Mouse (Mus musculus): Measurements from ENCODE around the gene Arhgap9.
A peak's percentile ranks its signal among the peaks of the same experiment; 100 is the strongest.
"Not testable (repeated sequence)": the region's sequence is repeated elsewhere in the genome, so short reads cannot be mapped to it uniquely, and the experiment has no call there.

Arhgap9 gene

GRCm38 (mm10) chr10:127292987-127293538 is 28.7 kb upstream of the Arhgap9 start:
- no peak for DNase-seq (ENCODE audit: low read depth)

DNA sequence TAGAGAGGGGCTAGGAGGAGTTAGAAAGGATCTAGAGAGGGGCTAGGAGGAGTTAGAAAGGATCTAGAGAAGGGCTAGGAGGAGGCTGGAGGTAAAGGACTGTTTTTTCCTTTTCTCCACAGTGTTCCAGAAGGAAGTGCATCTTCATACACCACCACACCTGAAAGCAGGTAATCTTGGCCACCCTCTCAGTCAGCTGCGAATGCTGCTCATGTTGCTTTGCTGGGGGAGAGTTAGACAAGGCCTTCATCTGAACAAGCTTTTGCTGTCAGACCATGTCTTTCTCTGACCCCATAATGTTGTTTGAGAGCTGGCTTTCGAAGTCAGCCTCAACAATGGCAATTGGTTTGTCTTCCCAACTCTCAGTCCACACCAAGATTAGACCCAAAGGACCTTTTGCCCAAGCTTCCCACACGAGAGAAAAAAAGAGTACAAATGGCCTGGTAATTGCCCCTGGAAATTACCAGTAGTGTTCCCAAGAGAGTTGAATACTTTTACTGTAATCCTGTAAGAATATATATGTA is 28.1 kb upstream of the Arhgap9 start:
- no peak for DNase-seq (ENCODE audit: low read depth)

GRCm38 (mm10) chr10:127294895-127295510 is 26.8 kb upstream of the Arhgap9 start:
- DNase-seq (ENCODE audit: low read depth), result no peak

DNA sequence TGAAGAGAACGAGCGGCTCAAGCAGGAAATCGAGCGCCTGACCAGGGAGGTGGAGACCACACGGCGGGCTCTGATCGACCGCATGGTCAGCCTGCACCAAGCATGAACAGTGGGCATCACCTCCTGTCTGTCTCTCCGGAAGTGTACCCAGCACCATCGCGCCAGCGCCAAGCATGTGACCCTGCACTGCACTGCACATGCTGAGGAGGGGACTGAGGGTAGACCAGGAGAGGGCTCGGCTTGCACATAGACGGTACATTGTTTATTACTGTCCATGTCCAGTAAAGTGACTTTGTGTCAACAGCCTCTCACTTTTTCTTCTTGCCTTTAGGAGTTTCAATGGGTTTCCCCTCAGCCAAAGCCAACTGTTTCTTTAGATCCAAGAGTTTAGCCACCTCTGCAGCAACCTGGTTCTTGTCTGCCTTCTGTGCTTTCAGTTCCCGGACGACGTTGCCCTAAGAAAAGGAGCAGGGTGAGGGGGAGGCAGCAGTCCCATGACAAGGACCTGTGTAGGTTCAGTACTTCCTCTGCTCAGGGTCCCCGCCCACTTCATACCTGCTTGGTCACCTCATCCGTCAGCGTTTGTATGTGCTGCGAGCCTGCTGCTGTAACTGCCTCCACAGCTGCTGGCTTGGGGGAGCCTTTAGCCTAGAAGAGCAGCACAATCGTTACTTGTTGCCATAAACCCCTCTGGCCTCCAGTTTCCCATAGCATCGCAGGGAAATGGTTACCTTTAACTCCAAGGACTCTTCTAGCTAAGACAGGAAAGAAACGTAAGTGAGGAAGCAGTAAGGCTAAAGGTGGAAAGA is 25.6 kb upstream of the Arhgap9 start:
- no peak for DNase-seq (ENCODE audit: low read depth)

DNA sequence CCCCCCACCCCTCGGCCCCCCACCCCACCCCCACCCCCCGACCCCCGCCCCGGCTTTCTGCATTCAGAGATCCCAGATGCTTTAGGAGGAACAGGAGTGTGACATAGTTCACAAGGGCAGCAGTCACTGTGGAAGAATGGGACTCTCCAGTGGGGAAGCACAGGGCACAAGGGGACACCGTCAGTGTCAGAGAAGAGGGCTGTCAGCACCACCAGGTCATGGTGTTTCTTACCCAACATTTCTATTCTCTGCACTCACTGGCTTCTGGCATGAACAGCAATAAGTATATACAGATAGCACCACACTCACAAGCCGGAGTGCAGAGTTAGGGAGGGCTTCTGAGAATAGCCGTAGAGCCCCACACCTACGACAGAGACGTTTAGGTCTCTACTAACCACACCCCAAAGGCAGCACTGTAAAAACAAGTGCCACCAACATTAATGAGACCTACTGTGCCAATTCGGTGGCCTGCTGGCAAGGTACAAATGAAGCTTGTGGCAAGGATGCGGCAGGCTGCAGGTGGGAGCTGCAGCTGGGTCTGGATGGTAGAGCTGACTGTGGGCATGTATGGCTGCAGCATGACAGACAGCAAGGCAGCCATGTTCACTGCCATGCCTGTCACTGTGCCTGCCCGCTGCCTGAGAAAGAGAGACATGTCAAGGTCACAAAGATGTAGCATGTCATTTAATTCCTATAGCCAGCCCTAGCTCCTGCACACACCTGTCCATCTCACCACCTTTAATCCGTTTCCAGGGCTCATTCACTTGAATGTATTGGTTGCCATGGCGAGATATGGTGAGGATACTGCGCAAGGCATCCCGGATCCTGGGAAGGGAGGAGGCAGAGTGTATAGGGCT is 24.5 kb upstream of the Arhgap9 start:
- no peak for DNase-seq (ENCODE audit: low read depth)

- no peak for DNase-seq (ENCODE audit: low read depth)
Observed at GRCm38 (mm10) chr10:127300361-127300760, 21.4 kb upstream of the Arhgap9 start.

- DNase-seq (ENCODE audit: low read depth), result no peak
Observed at GRCm38 (mm10) chr10:127303136-127303535, 18.6 kb upstream of the Arhgap9 start.

- not testable (repeated sequence) for DNase-seq (ENCODE audit: low read depth)
Observed at GRCm38 (mm10) chr10:127309167-127309566, 12.6 kb upstream of the Arhgap9 start.

- DNase-seq (ENCODE audit: low read depth), result peak; percentile 56
Observed at GRCm38 (mm10) chr10:127310523-127311475, 11.0 kb upstream of the Arhgap9 start.

- peak; percentile 94 for DNase-seq (ENCODE audit: low read depth)
Observed at GRCm38 (mm10) chr10:127311476-127312355, 10.0 kb upstream of the Arhgap9 start, which contains the start of gene Mars. Gene Mars, minus strand, starts transcription at chr10:127311786.

DNA sequence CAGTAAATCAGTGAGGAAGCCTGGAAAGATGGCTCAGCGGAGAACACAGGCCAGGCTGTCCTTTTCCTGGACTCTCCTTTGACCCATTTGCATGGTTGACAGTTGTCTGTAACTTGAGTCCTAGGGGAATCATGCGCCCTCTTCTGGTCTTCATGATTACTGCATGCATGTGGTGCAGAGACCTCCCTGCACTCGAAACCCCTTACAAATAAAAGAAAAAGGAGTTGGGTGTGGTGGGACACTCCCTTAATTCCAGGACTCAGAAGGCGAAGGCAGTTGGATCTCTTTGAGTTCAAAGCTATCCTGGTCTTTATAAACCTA is 9.4 kb upstream of the Arhgap9 start:
- DNase-seq (ENCODE audit: low read depth), result peak; percentile 88

DNA sequence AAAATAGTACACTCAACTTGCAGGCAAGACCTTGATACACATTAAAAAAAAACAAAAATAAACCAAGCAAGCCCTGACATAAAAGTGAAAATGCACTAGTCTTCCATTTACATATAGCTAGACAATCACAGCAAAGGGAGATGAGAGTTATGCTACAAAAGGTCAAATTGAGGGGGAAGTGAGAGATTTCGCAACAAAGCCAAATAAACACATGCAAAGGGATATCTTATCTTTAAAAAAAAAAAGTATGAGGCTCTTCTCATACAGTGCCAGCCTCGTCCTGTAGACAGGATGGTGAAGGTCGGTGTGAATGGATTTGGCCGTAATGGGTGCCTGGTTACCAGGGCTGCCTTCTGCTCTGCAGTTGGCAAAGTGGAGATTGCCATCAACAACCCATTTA is 8.9 kb upstream of the Arhgap9 start:
- no peak for DNase-seq (ENCODE audit: low read depth)

DNA sequence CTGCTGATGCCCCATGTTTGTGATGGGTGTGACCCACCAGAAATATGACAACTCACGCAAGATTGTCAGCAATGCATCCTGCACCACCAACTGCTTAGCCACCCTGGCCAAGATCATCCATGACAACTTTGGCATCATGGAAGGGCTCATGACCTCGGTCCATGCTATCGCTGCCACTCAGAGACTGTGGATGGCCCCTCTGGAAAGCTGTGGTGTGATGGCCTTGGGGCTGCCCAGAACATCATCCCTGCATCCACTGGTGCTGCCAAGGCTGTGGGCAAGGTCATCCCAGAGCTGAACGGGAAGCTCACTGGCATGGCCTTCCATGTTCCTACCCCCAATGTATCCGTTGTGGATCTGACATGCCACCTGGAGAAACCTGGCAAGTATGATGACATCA is 8.2 kb upstream of the Arhgap9 start:
- DNase-seq (ENCODE audit: low read depth), result not testable (repeated sequence)

DNA sequence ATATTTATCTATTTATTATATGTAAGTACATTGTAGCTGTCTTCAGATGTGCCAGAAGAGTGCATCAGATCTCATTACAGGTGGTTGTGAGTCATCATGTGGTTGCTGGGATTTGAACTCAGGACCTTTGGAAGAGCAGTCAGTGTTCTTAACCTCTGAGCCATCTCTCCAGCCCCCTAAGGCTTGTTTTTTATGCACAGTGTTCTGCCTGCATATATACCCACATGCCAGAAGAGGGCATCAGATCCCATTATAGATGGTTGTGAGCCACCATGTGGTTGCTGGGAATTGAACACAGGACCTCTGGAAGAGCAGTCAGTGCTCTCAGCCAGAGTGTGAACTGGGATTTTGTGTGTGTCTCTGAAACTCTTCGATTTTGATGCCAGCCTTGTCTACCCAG is 6.8 kb upstream of the Arhgap9 start:
- not testable (repeated sequence) for DNase-seq (ENCODE audit: low read depth)

GRCm38 (mm10) chr10:127317277-127317676 is 4.5 kb upstream of the Arhgap9 start:
- no peak for DNase-seq (ENCODE audit: low read depth)

GRCm38 (mm10) chr10:127318009-127318408 is 3.8 kb upstream of the Arhgap9 start:
- no peak for DNase-seq (ENCODE audit: low read depth)

GRCm38 (mm10) chr10:127319969-127320368 is 1.8 kb upstream of the Arhgap9 start:
- DNase-seq (ENCODE audit: low read depth), result no peak

- no peak for DNase-seq (ENCODE audit: low read depth)
Observed at GRCm38 (mm10) chr10:127322178-127322577, 414 bp downstream of the Arhgap9 start.

DNA sequence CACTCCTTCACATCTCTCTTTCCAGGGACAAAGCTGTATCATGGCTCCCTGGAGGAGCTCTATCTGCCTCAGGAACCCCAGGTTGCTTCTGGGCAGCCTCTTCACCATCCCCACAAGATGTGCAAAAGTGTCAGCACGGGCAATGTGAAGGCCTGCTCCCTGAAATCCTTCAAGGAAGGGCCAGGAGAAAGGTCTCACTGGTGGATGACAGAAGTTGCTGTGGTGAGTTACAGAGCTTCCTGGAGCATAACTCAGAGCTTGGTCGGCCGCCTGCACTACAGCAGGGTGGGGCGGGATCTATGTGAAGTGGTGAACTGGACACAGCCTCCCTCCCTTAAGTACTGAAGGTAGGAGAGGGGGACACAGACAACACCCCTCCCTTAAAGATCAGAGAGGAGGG is 905 bp downstream of the Arhgap9 start:
- DNase-seq (ENCODE audit: low read depth), result no peak
